Mouse (Mus musculus) erythroblast, embryonic 14.5 days (primary cell): ENCODE measurements around the gene Rab5b.

Experiments used
- GATA1 ChIP-seq: IDR thresholded peaks from 2 replicates; pipeline ENCODE4 v1.6.1; 2012; ENCODE audit warnings: low read length, inconsistent platforms, mixed read lengths
- TAL1 ChIP-seq: IDR thresholded peaks from 3 replicates; pipeline ENCODE4 v1.6.1; 2012; ENCODE audit warnings: low read length, inconsistent platforms, mixed read lengths

- TF ChIP-seq GATA1 = no peak
- no peak for TF ChIP-seq TAL1
Measured at GRCm38 (mm10) chr10:128697072-128697725, 1.1 kb upstream of the Rab5b start.
